Mouse (Mus musculus): Measurements from ENCODE around the gene Pate2. TPM values are rescaled to one million over a fixed set of nuclear protein-coding genes. Genes with fewer than 3 reads are reported as not detected.

The Pate2 gene
- total RNA-seq (2015) (0.57 TPM in 1 of 2 replicates, not detected in the other), total RNA-seq (2017) (0.54 TPM in 1 of 2 replicates, not detected in the other)

- peak; percentile 91 for ATAC-seq (replicated peaks; ENCODE audit: poor library complexity)
Measured at GRCm38 (mm10) chr9:35569571-35570534, at the start of gene Pate2, which contains the start of gene Hyls1. Gene Pate2, plus strand, starts transcription at chr9:35570284. Gene Hyls1, minus strand, starts transcription at chr9:35570398.

GRCm38 (mm10) chr9:35520631-35521348 is 49.3 kb upstream of the Pate2 start:
- no peak for ATAC-seq (replicated peaks; ENCODE audit: poor library complexity)

GRCm38 (mm10) chr9:35522241-35522640 is 47.8 kb upstream of the Pate2 start:
- no peak for ATAC-seq (replicated peaks; ENCODE audit: poor library complexity)

GRCm38 (mm10) chr9:35522821-35523515 is 47.1 kb upstream of the Pate2 start:
- no peak for ATAC-seq (replicated peaks; ENCODE audit: poor library complexity)

GRCm38 (mm10) chr9:35523541-35523940 is 46.5 kb upstream of the Pate2 start:
- no peak for ATAC-seq (replicated peaks; ENCODE audit: poor library complexity)

- ATAC-seq (replicated peaks; ENCODE audit: poor library complexity) = peak; percentile 97
Measured at GRCm38 (mm10) chr9:35523941-35524411, 46.1 kb upstream of the Pate2 start.

GRCm38 (mm10) chr9:35529141-35529540 is 40.9 kb upstream of the Pate2 start:
- ATAC-seq (replicated peaks; ENCODE audit: poor library complexity) = no peak

GRCm38 (mm10) chr9:35529796-35530195 is 40.3 kb upstream of the Pate2 start:
- no peak for ATAC-seq (replicated peaks; ENCODE audit: poor library complexity)

GRCm38 (mm10) chr9:35533266-35533665 is 36.8 kb upstream of the Pate2 start:
- no peak for ATAC-seq (replicated peaks; ENCODE audit: poor library complexity)

- peak; percentile 97 for ATAC-seq (replicated peaks; ENCODE audit: poor library complexity)
Measured at GRCm38 (mm10) chr9:35535110-35535509, 35.0 kb upstream of the Pate2 start.

- ATAC-seq (replicated peaks; ENCODE audit: poor library complexity) = peak; percentile 35; the same call in 1 of the 2 replicates
Measured at GRCm38 (mm10) chr9:35535876-35536275, 34.2 kb upstream of the Pate2 start.

- no peak for ATAC-seq (replicated peaks; ENCODE audit: poor library complexity)
Measured at GRCm38 (mm10) chr9:35539001-35539750, 30.9 kb upstream of the Pate2 start.

- ATAC-seq (replicated peaks; ENCODE audit: poor library complexity) = no peak
Measured at GRCm38 (mm10) chr9:35541024-35541423, 29.1 kb upstream of the Pate2 start.

- peak; percentile 81 for ATAC-seq (replicated peaks; ENCODE audit: poor library complexity)
Measured at GRCm38 (mm10) chr9:35541488-35541887, 28.6 kb upstream of the Pate2 start.

GRCm38 (mm10) chr9:35541941-35542340 is 28.1 kb upstream of the Pate2 start:
- ATAC-seq (replicated peaks; ENCODE audit: poor library complexity) = no peak

- peak; percentile 41 for ATAC-seq (replicated peaks; ENCODE audit: poor library complexity)
Measured at GRCm38 (mm10) chr9:35543099-35543860, 26.8 kb upstream of the Pate2 start.

GRCm38 (mm10) chr9:35544666-35545065 is 25.4 kb upstream of the Pate2 start:
- no peak for ATAC-seq (replicated peaks; ENCODE audit: poor library complexity)

- ATAC-seq (replicated peaks; ENCODE audit: poor library complexity) = no peak
Measured at GRCm38 (mm10) chr9:35545704-35546103, 24.4 kb upstream of the Pate2 start.

GRCm38 (mm10) chr9:35546745-35547144 is 23.3 kb upstream of the Pate2 start:
- ATAC-seq (replicated peaks; ENCODE audit: poor library complexity) = peak; percentile 90
